Mouse (Mus musculus) monocyte, adult 5-6 weeks (primary cell): ENCODE data around the gene Atm. TPM values are rescaled to one million over a fixed set of nuclear protein-coding genes. Genes with fewer than 3 reads are reported as not detected.

ENCODE experiments used
- ATAC-seq: fragments of 153-309, 156-312 bp; replicated peaks from 2 replicates; pipeline ENCODE4 v1.8.0; 2017; ENCODE audit warnings: mild to moderate bottlenecking; ENCODE audit not compliant: low TSS enrichment, insufficient number of reproducible peaks, severe bottlenecking, poor library complexity, low FRiP score
- total RNA-seq: library from RNA; stranded (forward); fragments of 200-1000, 200-491, 200-594 nt; gene quantifications from 3 replicates; pipeline ENCODE4 v1.2.3, GENCODE M21; 2017

Gene Atm
- total RNA-seq, 1 experiment from 2014 or later, result 21.4 TPM

DNA sequence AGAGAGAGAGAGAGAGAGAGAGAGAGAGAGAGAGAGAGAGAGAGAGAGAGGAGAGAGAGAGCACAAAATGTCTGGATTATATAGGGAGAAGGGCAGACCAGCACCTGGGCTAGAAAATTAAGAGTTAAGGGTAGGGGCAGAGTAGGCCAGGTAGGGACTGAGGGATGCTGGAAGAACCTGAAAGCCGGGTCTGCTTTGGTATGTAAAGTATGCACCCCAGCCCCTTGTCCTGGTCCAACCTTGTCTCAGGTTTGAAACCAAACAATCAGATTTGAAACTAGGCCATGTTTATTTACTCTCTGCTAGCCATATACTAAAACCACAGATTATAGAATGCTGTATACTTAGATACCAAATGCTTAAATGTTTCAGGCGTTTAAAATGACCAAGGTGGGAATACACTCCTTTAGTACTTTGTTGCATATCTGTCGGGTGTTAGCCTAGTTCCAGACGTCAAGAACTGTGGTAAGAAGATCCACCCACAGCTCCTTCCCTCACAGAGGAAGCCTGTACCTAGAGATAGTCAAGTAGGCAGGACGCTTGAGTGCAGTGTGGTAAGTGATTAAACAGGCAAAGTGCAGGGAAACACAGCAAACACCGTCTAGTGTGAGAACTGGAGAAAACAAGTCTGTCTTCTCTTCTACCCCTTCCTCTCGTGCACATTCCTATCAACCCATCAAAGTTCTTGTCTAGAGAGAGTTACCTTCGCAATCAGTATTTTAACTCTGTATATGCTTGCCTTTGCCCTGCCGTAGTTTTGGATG is 114.2 kb downstream of the Atm start:
- ATAC-seq, result no peak

DNA sequence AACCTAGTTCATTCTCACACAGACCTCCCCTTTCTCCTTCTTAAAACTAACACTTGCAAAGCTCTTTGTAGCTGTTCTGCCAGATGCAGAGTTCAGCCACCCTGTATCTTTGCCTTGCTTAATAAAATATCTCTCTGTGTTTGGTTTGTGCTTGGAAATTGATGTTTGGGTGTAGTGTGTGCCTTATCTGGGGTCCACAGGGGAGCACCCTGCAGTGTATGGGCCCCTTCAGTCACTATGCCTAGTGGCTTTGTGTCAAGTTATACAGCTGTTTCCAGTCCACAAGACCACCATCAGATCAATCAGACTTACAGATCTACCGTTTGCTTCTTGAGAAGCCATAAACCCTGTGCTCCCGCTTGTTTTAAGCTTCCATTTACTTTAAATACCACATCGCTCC is 127.1 kb downstream of the Atm start:
- ATAC-seq, result no peak

DNA sequence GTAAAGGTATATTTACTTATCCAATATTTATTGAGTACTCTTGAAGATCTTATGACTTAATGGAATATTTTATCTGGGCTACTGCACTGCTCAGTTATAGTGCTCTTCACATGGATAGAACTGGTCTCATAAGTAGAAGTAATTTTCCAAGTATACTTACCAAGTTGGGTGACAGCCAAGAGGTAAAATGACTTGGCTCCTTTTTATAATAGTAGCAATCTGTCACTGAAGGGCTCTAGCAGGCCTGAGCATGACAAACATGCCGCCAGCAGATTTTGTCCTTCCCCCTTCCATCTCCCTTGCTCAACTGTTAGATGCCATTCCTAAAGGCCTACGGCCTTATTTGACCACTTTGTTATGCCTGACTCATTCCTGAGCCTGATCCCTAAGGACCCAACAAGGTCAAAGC is 127.6 kb downstream of the Atm start:
- ATAC-seq, result no peak

DNA sequence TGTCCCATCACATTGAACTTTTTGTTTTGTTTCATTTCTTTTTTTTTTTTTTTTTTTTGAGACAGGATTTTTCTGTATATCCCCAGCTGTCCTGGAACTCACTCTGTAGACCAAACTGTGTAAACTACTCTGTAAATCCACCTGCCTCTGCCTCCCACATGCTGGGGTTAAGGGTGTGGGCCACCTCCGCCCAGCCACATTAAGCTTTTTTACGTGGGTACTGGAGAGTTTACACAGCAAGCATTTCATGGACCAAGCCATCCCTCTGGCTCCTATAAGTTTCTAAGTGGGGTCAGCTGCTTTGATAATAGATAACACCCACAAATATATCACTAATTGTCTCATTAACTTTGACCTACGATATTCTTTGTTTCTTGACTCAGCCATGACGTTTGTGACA is 128.0 kb downstream of the Atm start:
- no peak for ATAC-seq

DNA sequence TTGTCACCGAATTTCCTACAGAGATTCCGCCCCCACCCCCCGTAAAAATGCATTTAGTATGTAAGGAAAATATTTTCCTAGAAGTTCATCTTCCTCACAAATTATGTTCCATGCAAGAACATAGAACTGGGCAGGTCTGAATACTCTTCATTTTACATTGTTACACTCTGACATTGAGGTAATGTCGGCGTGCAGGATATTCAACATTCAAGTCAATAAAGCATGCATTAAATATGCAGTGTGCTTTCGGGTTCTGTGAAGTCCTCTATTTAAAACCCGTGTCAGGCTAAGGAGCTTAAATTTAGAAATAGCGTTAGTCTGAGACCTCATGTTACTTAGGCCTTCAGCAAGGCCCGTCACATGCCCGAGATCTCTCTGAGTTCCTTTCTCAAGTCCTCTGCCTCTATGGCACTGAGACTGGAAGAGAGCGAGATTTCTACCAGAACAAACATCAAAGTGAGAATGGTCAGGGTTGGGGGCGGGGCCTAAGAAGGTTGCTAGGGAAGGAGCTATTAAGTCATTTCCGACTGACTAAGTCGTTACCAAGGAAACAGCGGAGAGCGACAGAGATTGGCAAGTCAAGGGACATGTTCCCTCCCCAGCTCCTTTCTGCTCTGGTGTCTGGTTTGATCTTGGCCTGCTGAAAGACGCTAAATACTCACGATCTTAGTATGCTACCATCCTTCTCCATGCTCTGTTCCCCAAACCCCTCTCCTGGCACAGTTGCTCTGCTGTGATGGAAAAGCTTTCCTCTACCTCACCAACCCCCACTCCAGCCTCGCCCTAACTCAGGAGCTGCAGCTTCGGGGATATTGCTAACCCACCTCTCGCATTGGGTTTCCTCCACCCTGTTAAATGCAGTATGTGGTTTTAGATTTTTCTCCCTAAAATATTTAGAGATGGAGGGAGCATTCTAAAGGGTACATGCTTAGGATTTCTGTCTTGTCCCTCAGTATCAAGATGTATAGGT is 131.5 kb downstream of the Atm start:
- ATAC-seq, result peak; percentile 96

DNA sequence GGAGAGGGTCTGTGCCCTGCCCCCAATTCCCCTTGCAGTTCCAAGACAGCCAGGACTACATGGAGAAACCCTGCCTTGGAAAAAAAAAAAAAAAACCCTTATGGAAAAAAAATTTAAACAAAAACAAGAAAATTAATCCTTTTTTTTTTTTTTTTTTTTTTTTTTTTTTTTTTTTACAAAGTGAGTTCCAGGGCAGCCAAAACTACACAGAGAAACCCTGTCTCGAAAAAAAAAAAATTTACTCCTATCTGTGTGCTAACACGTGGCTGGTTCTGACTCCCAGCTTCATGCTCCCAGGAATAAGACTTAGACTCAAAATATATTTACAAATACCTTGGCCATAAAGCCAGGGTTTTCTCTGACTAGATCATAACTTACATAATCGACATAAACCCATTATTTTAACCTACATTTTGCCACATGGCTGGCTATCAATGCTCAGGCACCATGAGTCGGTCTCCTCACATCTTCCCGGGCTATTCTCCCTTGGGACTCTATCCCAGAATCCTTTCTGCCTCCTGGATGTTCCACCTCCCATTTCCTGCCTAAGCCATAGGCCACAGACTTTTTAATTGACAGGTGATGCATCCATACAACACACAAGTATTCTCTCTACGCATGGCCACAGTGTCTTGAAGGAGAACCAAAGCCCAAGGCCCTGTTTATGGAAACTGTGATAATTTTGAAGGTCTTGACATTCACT is 132.3 kb downstream of the Atm start:
- ATAC-seq, result no peak

DNA sequence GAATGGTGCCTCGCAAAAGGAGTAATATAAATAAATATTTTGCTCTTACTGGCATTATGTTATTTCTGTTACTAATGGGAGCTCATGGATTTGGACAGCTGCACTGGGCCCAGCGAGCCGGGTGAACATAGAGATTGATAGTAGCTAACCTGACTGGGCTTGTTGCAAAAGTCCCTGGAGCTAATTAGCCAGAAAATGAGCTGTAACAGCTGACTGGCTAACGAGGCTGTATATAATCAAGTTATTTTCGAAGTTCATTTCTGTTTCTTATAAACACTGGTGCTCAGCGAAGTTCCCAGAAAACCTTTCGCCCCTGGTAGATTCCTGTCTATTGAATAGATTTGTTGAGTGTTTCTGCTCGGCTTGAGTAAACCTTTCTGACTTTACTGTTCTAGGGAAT is 133.5 kb downstream of the Atm start:
- no peak for ATAC-seq

DNA sequence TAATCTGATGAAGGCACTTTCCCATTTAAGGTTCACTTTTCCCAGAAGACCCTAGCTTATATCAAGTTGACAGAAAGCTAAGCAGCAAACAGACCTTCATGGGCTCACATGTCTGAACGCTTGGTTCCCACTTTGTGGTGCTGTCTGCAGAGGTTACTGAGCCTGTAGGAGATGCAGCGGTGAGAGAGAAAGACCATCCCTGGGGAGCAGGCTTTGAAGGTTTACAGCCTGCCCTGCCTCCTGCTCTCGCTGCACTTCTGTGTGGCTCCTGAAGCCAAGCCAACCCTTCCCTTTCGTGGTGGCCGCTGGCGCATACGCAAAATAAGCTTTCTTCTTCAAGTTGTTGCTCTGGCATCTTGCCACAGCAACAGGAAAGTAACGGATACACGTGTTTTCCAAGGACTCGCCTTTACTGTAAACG is 134.2 kb downstream of the Atm start, which contains the start of gene 4930550C14Rik:
Gene 4930550C14Rik, plus strand, starts transcription at position 35 of the 421 bp plus-strand sequence.
- no peak for ATAC-seq

DNA sequence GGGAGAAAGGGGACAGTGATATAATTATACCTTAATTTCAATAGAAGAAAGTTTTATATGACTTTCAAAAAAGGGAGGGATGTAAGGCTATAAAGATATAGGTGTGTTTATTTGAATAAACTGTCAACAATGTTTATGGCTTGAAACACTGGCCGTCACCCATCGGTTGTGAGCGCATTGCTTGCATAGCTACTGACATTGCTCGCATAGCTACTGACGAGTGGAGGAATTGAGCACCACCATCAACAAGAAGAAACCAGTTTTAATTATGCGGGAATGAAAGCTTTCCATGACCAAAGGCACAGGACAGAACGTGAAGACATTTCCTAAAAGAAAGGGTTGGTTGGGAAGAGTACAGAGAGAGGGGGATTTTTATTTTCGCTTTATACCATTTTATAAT is 135.4 kb downstream of the Atm start:
- ATAC-seq, result no peak

DNA sequence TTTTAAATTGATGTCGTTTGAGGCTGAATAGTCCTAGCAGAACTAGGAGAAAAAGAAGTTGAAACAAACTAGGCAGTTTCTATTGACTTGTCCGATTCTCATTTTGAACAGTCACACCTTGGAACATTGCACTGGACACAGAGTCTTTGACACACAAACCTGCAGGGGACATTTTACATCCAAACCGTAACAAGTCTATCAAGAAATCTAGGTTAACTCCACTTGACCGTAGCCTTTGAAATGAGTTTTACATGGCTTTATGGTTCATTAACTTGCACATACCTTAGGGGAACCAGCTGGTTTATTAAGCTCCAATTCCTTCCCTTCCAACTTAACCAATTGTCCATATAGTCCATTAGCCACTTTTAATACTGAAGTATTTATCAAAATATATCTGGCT is 135.8 kb downstream of the Atm start:
- no peak for ATAC-seq

DNA sequence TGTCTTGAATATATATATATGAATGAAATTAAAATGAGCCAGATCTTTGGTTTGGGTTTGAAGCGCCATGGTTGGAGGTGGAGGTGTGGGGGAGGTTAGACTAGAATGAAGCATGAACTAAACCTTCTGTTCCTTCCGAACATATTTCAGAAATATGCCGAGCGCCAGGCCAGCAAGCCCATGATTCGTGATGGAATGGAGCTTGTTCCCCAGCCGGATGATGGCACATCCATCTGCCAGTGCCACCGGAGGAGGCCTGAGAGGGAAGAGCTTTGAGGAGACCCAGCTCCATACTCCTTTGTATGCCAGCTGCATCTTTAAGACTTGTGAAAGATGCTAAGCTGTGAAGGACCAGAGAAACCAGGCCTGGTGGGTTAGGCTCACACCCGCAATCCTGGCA is 137.0 kb downstream of the Atm start:
- no peak for ATAC-seq

DNA sequence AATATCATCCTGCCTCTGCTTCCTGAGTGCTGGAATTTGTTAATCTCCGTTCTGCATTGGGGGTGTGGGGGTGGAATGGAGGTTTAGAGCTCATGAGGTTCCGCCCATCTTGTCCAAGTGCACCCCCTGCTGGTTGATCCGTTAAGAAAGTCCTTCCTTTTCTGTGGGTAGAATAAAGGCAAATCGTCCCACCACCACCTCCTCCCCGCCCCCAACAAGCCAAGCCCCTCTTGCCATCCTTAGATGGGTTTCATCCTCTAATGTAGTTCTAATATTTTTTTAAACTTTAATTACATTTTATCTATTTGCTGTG is 138.2 kb downstream of the Atm start:
- peak; percentile 78; the same call in 1 of the 2 replicates for ATAC-seq

DNA sequence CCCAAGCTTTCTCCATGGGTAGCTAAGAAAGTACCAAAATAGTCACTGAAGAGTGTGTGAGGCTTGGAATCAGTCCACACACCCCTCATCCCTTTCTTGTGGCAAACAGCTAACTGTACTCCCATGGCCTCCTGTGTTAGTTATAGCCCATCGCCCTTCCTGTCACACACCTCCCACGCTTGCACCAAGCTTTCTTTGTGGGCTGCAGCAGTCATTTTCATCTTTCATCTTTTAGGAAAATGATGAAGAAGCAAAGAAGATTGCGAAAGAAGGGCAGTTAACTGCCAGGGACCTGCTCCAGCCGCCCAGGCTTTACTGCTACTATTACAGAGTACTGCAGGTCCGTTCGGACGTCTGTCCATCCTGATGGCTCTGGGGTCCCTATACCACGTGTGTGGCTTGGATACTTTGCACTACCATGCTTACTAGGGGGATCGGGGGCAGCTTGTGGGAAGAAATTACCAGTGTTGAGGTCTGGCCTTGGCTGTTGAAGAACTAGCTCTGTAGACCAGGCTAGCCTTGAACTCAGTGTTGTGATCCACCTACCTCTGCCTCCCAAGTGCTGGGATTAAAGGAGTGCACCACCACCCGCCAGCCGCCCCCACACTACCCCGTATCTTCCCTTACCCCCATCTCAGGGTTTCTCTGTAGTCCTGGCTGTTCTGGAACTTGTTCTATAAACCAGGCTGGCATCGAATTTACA is 138.7 kb downstream of the Atm start:
- no peak for ATAC-seq

DNA sequence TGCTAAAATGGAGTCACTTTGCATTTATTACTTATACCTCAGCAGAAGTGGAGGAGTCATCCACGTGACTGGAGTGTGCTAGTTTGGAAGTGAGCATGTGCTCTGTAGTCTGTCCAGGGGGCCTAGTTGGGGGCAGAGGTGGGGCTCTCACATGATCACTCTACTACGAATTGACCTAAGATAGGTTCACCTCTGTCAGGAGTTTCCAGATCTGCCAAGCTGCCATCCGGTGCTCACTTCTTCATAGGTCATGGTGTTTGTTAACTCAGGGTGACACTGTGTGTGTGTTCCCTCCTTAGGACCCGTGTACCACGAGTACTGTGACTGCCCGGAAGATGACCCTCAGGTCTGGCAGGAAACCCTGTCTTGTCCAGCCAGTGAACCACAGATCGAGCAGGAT is 146.4 kb downstream of the Atm start:
- ATAC-seq, result no peak

Other genes with a start within 250 kb of the Atm start
- gene Exph5, start 235.1 kb downstream of the Atm start, total RNA-seq, result not detected in 3 replicates
- 1.7 to 2.8 TPM (median 2.6 TPM) in 3 replicates for gene Kdelc2, start 152.7 kb downstream of the Atm start, total RNA-seq
- gene 4930550C14Rik, start 134.4 kb downstream of the Atm start, total RNA-seq, result not detected in 3 replicates
- gene Npat, start 307 bp upstream of the Atm start, total RNA-seq, result 14.0 to 16.8 TPM (median 15.1 TPM) in 3 replicates
- 21.0 to 31.0 TPM (median 28.5 TPM) in 3 replicates for gene Acat1, start 73.6 kb upstream of the Atm start, total RNA-seq
- gene Cul5, start 133.3 kb upstream of the Atm start, total RNA-seq, result 42.6 to 51.6 TPM (median 49.2 TPM) in 3 replicates
- 5.1 to 9.4 TPM (median 8.1 TPM) in 3 replicates for gene Rab39, start 169.5 kb upstream of the Atm start, total RNA-seq
- gene Slc35f2, start 234.8 kb upstream of the Atm start, total RNA-seq, result 0.57 to 2.5 TPM (median 0.64 TPM) in 3 replicates